Comparison of ENCODE assay signal across 8 mouse cellular contexts in genomic region chrX:140510696-140511429, GRCm38 (mm10). TPM values are rescaled to one million over a fixed set of nuclear protein-coding genes. Genes with fewer than 3 reads are reported as not detected.
DNase-seq lines count a peak whose midpoint lies in the region; ATAC-seq and TF ChIP-seq lines count a peak whose summit lies in the region.

No protein-coding gene starts in this region.

- no peak overlapping the region for H3K27ac ChIP-seq in heart, embryonic 13.5 days (replicated peaks)
- H3K27ac ChIP-seq in kidney, embryonic 16.5 days (ENCODE audit: low read length) = peak overlapping the region; percentile 62
- H3K27ac ChIP-seq in liver, adult 2 months (replicated peaks; ENCODE audit: insufficient read depth, low read depth, low read length) = peak overlapping the region; percentile 49
- no peak overlapping the region for H3K27ac ChIP-seq in midbrain, embryonic 15.5 days
- peak overlapping the region; percentile 15; the same call in 1 of the 2 replicates for H3K27ac ChIP-seq in testis, adult 2 months (ENCODE audit: control insufficient read depth, insufficient read depth, low read depth, low read length)

- H3K27me3 ChIP-seq in heart, embryonic 13.5 days (replicated peaks) = peaks cover 30% of the 10 kb centered on the region
- peaks cover 23% of the 10 kb centered on the region; the same call in 1 of the 2 replicates for H3K27me3 ChIP-seq in kidney, embryonic 16.5 days (ENCODE audit: insufficient read depth, low read length)
- H3K27me3 ChIP-seq in liver, adult 2 months (ENCODE audit: control insufficient read depth, insufficient read depth, low read length) = no peaks in the 10 kb centered on the region
- H3K27me3 ChIP-seq in midbrain, embryonic 15.5 days (replicated peaks) = peaks cover 21% of the 10 kb centered on the region
- H3K27me3 ChIP-seq in testis, adult 2 months (ENCODE audit: control insufficient read depth, insufficient read depth, low read length) = no peaks in the 10 kb centered on the region

- ATAC-seq in heart, embryonic 13.5 days (ENCODE audit: extremely low read depth, insufficient number of reproducible peaks, low FRiP score, low TSS enrichment) = no peak
- ATAC-seq in kidney, embryonic 16.5 days (ENCODE audit: low FRiP score, low TSS enrichment) = peak; percentile 95
- ATAC-seq in midbrain, embryonic 15.5 days (replicated peaks) = peak; percentile 53

- no peaks in the 10 kb centered on the region for H3K9me3 ChIP-seq in heart, embryonic 13.5 days
- H3K9me3 ChIP-seq in kidney, embryonic 16.5 days (ENCODE audit: low read length) = no peaks in the 10 kb centered on the region
- no peaks in the 10 kb centered on the region for H3K9me3 ChIP-seq in midbrain, embryonic 15.5 days

- peak overlapping the region; percentile 62 for H3K4me2 ChIP-seq in heart, embryonic 13.5 days
- H3K4me2 ChIP-seq in kidney, embryonic 16.5 days (replicated peaks; ENCODE audit: low read depth, low read length) = peak overlapping the region; percentile 49
- peak overlapping the region; percentile 41 for H3K4me2 ChIP-seq in midbrain, embryonic 15.5 days

- H3K4me1 ChIP-seq in heart, embryonic 13.5 days = peaks cover 20% of the 10 kb centered on the region; the same call in 1 of the 2 replicates
- H3K4me1 ChIP-seq in kidney, embryonic 16.5 days (ENCODE audit: insufficient read depth, low read length) = peaks cover 12% of the 10 kb centered on the region; the same call in 1 of the 2 replicates
- peaks cover 29% of the 10 kb centered on the region for H3K4me1 ChIP-seq in liver, adult 2 months (ENCODE audit: control insufficient read depth, insufficient read depth, low read length)
- no peaks in the 10 kb centered on the region for H3K4me1 ChIP-seq in midbrain, embryonic 15.5 days
- H3K4me1 ChIP-seq in testis, adult 2 months (ENCODE audit: control insufficient read depth, insufficient read depth, low read length) = peaks cover 8% of the 10 kb centered on the region

- peak overlapping the region; percentile 61; the same call in 1 of the 2 replicates for H3K9ac ChIP-seq in heart, embryonic 13.5 days
- peak overlapping the region; percentile 44; the same call in 1 of the 2 replicates for H3K9ac ChIP-seq in kidney, embryonic 16.5 days (replicated peaks; ENCODE audit: low read length)
- H3K9ac ChIP-seq in liver, adult 2 months (ENCODE audit: low read depth, low read length) = no peak overlapping the region
- H3K9ac ChIP-seq in midbrain, embryonic 15.5 days = 0 out of 2 replicates have a peak overlapping the region, but pooled peaks have one; percentile 17

- 34% methylated on average over 24 of the region's 24 CpGs for WGBS in heart, embryonic 13.5 days
- 30% methylated on average over 24 of the region's 24 CpGs for WGBS in kidney, embryonic 16.5 days
- WGBS in liver, adult 2 months = 57% methylated on average over 24 of the region's 24 CpGs
- WGBS in midbrain, embryonic 15.5 days = 36% methylated on average over 24 of the region's 24 CpGs

- H3K79me2 ChIP-seq in liver, adult 2 months (ENCODE audit: control insufficient read depth, insufficient read depth, low read length) = no peaks in the 10 kb centered on the region

- peak overlapping the region; percentile 29 for H3K4me3 ChIP-seq in heart, embryonic 13.5 days
- peak overlapping the region; percentile 23; the same call in 1 of the 2 replicates for H3K4me3 ChIP-seq in kidney, embryonic 16.5 days (ENCODE audit: low read length)
- H3K4me3 ChIP-seq in liver, adult 2 months (ENCODE audit: insufficient read depth, low read depth, low read length) = no peak overlapping the region
- peak overlapping the region; percentile 18 for H3K4me3 ChIP-seq in midbrain, embryonic 15.5 days
- no peak overlapping the region for H3K4me3 ChIP-seq in testis, adult 2 months (ENCODE audit: control insufficient read depth, low read depth, low read length)

- peak; percentile 54 for DNase-seq in layer of hippocampus, adult 11-12 months (ENCODE audit: low spot score)
- no peak for DNase-seq in layer of hippocampus, adult 9-10 months (ENCODE audit: low spot score)
- DNase-seq in fibroblast of lung, adult 2 months (ENCODE audit: low read depth) = peak; percentile 73
- DNase-seq in liver, adult 2 months (ENCODE audit: extremely low read depth, low read depth, low spot score) = peak; percentile 71

- no peak for TF ChIP-seq POLR2A in liver, adult 2 months (IDR thresholded peaks at IDR 0.05; ENCODE audit: extremely low read depth, insufficient read depth, low read length)
- TF ChIP-seq POLR2A in testis, adult 2 months (IDR thresholded peaks at IDR 0.05; ENCODE audit: control insufficient read depth, low read depth, low read length) = no peak

- no peak for TF ChIP-seq CTCF in liver, adult 2 months (IDR thresholded peaks at IDR 0.05; ENCODE audit: low read depth, low read length)
- no peak for TF ChIP-seq CTCF in testis, adult 2 months (IDR thresholded peaks at IDR 0.05; ENCODE audit: control insufficient read depth, insufficient read depth, insufficient replicate concordance, low read depth, low read length)

- H3K36me3 ChIP-seq in heart, embryonic 13.5 days = no peaks in the 10 kb centered on the region
- H3K36me3 ChIP-seq in kidney, embryonic 16.5 days (ENCODE audit: insufficient read depth, low read length) = no peaks in the 10 kb centered on the region
- H3K36me3 ChIP-seq in liver, adult 2 months (ENCODE audit: control insufficient read depth, insufficient read depth, low read length) = no peaks in the 10 kb centered on the region
- H3K36me3 ChIP-seq in midbrain, embryonic 15.5 days (replicated peaks) = no peaks in the 10 kb centered on the region
- H3K36me3 ChIP-seq in testis, adult 2 months (ENCODE audit: control insufficient read depth, insufficient read depth, low read length) = no peaks in the 10 kb centered on the region

RNA-seq across cellular contexts. Expression of gene Prps1, which starts 54.5 kb away (rescaled TPM):
- 54.0 and 64.0 TPM in 2 replicates for polyA plus RNA-seq in heart, embryonic 13.5 days (2015; fragmentation: Nextera tagmentation; extraction: Ambion mirVana)
- polyA plus RNA-seq in kidney, embryonic 16.5 days (2015; fragmentation: Nextera tagmentation; extraction: Ambion mirVana) = 45.3 and 45.8 TPM in 2 replicates
- 30.7 and 32.4 TPM in 2 replicates for total RNA-seq in liver, adult 2 months (2014; rRNA removed)
- polyA plus RNA-seq in liver, adult 2 months (2012; rRNA removed) = 10.6 and 12.3 TPM in 2 replicates
- polyA plus RNA-seq in midbrain, embryonic 15.5 days (2015; fragmentation: Nextera tagmentation; extraction: Ambion mirVana) = 78.5 and 78.9 TPM in 2 replicates
- 6.0 and 9.0 TPM in 2 replicates for polyA plus RNA-seq in testis, adult 2 months (2012; rRNA removed)

Comparison
In these comparisons a context has a peak if more than half of its experiments do, and no peak if none do; other contexts are left out.
1. H3K27ac ChIP-seq: peak in kidney, embryonic 16.5 days (single experiment), liver, adult 2 months (single experiment) and testis, adult 2 months (single experiment); none in heart, embryonic 13.5 days (single experiment) and midbrain, embryonic 15.5 days (single experiment).
2. H3K4me3 ChIP-seq: peak in heart, embryonic 13.5 days (single experiment), kidney, embryonic 16.5 days (single experiment) and midbrain, embryonic 15.5 days (single experiment); none in liver, adult 2 months (single experiment) and testis, adult 2 months (single experiment).
3. Peak in every context shown above with its lines, with median percentiles within 50 percentile points of each other: H3K4me2 ChIP-seq.